Mouse (Mus musculus) gastrocnemius, adult 18-20 months (tissue): ENCODE results near the gene Clint1. TPM values are rescaled to one million over a fixed set of nuclear protein-coding genes. Genes with fewer than 3 reads are reported as not detected.

ENCODE experiments used
- DNase-seq: peaks from one replicate; pipeline ENCODE4 v3.0.0; 2021; ENCODE audit warnings: low spot score
- total RNA-seq, 2 experiments: library from RNA; stranded (reverse); gene quantifications; 2 replicates each; pipeline ENCODE4 v1.2.3; 2021

Gene Clint1
- total RNA-seq, 2 experiments from 2014 or later = 42.4 to 45.3 TPM

- DNase-seq = no peak
Measured at GRCm38 (mm10) chr11:45847548-45847947, 4.3 kb upstream of the Clint1 start.

GRCm38 (mm10) chr11:45848253-45848652 lies 3.6 kb upstream of the Clint1 start:
- DNase-seq = no peak

- no peak for DNase-seq
Measured at GRCm38 (mm10) chr11:45849203-45849602, 2.6 kb upstream of the Clint1 start.

GRCm38 (mm10) chr11:45849859-45850258 lies 2.0 kb upstream of the Clint1 start:
- no peak for DNase-seq

GRCm38 (mm10) chr11:45850317-45850716 lies 1.5 kb upstream of the Clint1 start:
- DNase-seq = no peak

- peak; percentile 28 for DNase-seq
Measured at GRCm38 (mm10) chr11:45852124-45852994, 508 bp downstream of the Clint1 start.

- DNase-seq = no peak
Measured at GRCm38 (mm10) chr11:45852995-45853317, 1.1 kb downstream of the Clint1 start.

GRCm38 (mm10) chr11:45853916-45854315 lies 2.1 kb downstream of the Clint1 start:
- DNase-seq = no peak

- DNase-seq = no peak
Measured at GRCm38 (mm10) chr11:45854381-45854780, 2.5 kb downstream of the Clint1 start.

GRCm38 (mm10) chr11:45855407-45856148 lies 3.7 kb downstream of the Clint1 start:
- no peak for DNase-seq

- DNase-seq = no peak
Measured at GRCm38 (mm10) chr11:45856149-45856516, 4.3 kb downstream of the Clint1 start.

GRCm38 (mm10) chr11:45861334-45861733 lies 9.5 kb downstream of the Clint1 start:
- no peak for DNase-seq

GRCm38 (mm10) chr11:45864409-45864808 lies 12.6 kb downstream of the Clint1 start:
- DNase-seq = no peak

GRCm38 (mm10) chr11:45865861-45866260 lies 14.0 kb downstream of the Clint1 start:
- DNase-seq = no peak

GRCm38 (mm10) chr11:45866534-45866933 lies 14.7 kb downstream of the Clint1 start:
- DNase-seq = no peak

GRCm38 (mm10) chr11:45873666-45874065 lies 21.8 kb downstream of the Clint1 start:
- DNase-seq = no peak

GRCm38 (mm10) chr11:45874251-45874650 lies 22.4 kb downstream of the Clint1 start:
- no peak for DNase-seq

- peak; percentile 56 for DNase-seq
Measured at GRCm38 (mm10) chr11:45875351-45875935, 23.6 kb downstream of the Clint1 start.

GRCm38 (mm10) chr11:45876036-45876435 lies 24.2 kb downstream of the Clint1 start:
- no peak for DNase-seq

- DNase-seq = peak; percentile 61
Measured at GRCm38 (mm10) chr11:45879366-45879765, 27.5 kb downstream of the Clint1 start.

GRCm38 (mm10) chr11:45881026-45881682 lies 29.3 kb downstream of the Clint1 start:
- DNase-seq = peak; percentile 72

- no peak for DNase-seq
Measured at GRCm38 (mm10) chr11:45881683-45882068, 29.8 kb downstream of the Clint1 start.
